Mouse (Mus musculus) central nervous system, embryonic 11.5 days (tissue): ENCODE measurements around the gene Hist2h2aa2. TPM values are rescaled to one million over a fixed set of nuclear protein-coding genes. Genes with fewer than 3 reads are reported as not detected.

Experiments used
- polyA plus RNA-seq: library from polyadenylated mRNA; depleted of rRNA; stranded (reverse); fragments of >200 nt; gene quantifications from 2 replicates; pipeline ENCODE4 v1.2.3, GENCODE M21; 2012; rRNA removed

Gene Hist2h2aa2
- polyA plus RNA-seq, result 4.9 and 34.3 TPM in 2 replicates

GRCm38 (mm10) chr3:96239949-96240798 lies at the start of gene Hist2h2aa2:
Gene Hist2h2aa2 (minus strand): TSS chr3:96240276.

GRCm38 (mm10) chr3:96269511-96270474 lies 29.7 kb upstream of the Hist2h2aa2 start, which contains the start of gene Hist2h2bb:
Gene Hist2h2bb (plus strand): TSS chr3:96269752.

GRCm38 (mm10) chr3:96268051-96268775 lies 28.1 kb upstream of the Hist2h2aa2 start, which contains the start of gene Hist2h3b:
Gene Hist2h3b (plus strand): TSS chr3:96268654.

GRCm38 (mm10) chr3:96262979-96263550 lies 23.0 kb upstream of the Hist2h2aa2 start, which contains the start of gene Hist2h4:
Gene Hist2h4 (minus strand): TSS chr3:96263311.

GRCm38 (mm10) chr3:96246427-96246856 lies 6.4 kb upstream of the Hist2h2aa2 start, which contains the start of gene Hist2h3c1:
Gene Hist2h3c1 (plus strand): TSS chr3:96246685.

GRCm38 (mm10) chr3:96245003-96245886 lies 5.2 kb upstream of the Hist2h2aa2 start, which contains the start of gene Hist2h2aa1:
Gene Hist2h2aa1 (plus strand): TSS chr3:96245497.

GRCm38 (mm10) chr3:96238954-96239793 lies 902 bp downstream of the Hist2h2aa2 start, which contains the start of gene Hist2h3c2:
Gene Hist2h3c2 (minus strand): TSS chr3:96239127.

GRCm38 (mm10) chr3:96220765-96221639 lies 19.1 kb downstream of the Hist2h2aa2 start, which contains the start of the genes Hist2h2ac and Hist2h2be:
Gene Hist2h2ac (minus strand): TSS chr3:96220880.
Gene Hist2h2be (plus strand): TSS chr3:96221119.

GRCm38 (mm10) chr3:96219661-96220130 lies 20.4 kb downstream of the Hist2h2aa2 start, which contains the start of the genes Bola1 and Hist2h2ab:
Gene Bola1 (minus strand): TSS chr3:96219709.
Gene Hist2h2ab (plus strand): TSS chr3:96219865.

Other genes starting within 250 kb of the Hist2h2aa2 start
- 187 and 193 TPM in 2 replicates for gene Plekho1, start 244.3 kb downstream of the Hist2h2aa2 start, polyA plus RNA-seq
- gene Vps45, start 181.8 kb downstream of the Hist2h2aa2 start, polyA plus RNA-seq, result 18.4 and 30.4 TPM in 2 replicates
- 14.9 and 18.9 TPM in 2 replicates for gene Otud7b, start 135.7 kb downstream of the Hist2h2aa2 start, polyA plus RNA-seq
- 7.7 and 18.9 TPM in 2 replicates for gene Mtmr11, start 78.3 kb downstream of the Hist2h2aa2 start, polyA plus RNA-seq
- gene Sf3b4, start 67.9 kb downstream of the Hist2h2aa2 start, polyA plus RNA-seq, result 70.9 and 110 TPM in 2 replicates
- 19.2 and 20.4 TPM in 2 replicates for gene Sv2a, start 59.1 kb downstream of the Hist2h2aa2 start, polyA plus RNA-seq
- gene Bola1, start 20.6 kb downstream of the Hist2h2aa2 start, polyA plus RNA-seq, result 54.1 and 66.8 TPM in 2 replicates
- 2.2 and 20.1 TPM in 2 replicates for gene Hist2h2ab, start 20.4 kb downstream of the Hist2h2aa2 start, polyA plus RNA-seq
- gene Hist2h2ac, start 19.4 kb downstream of the Hist2h2aa2 start, polyA plus RNA-seq, result 12.5 and 13.4 TPM in 2 replicates
- gene Hist2h2be, start 19.2 kb downstream of the Hist2h2aa2 start, polyA plus RNA-seq, result 11.2 and 12.1 TPM in 2 replicates
- 46.9 and 104 TPM in 2 replicates for gene Hist2h3c2, start 1.1 kb downstream of the Hist2h2aa2 start, polyA plus RNA-seq
- gene Hist2h2aa1, start 5.2 kb upstream of the Hist2h2aa2 start, polyA plus RNA-seq, result 15.4 and 49.6 TPM in 2 replicates
- not detected in 2 replicates for gene Hist2h3c1, start 6.4 kb upstream of the Hist2h2aa2 start, polyA plus RNA-seq
- 9.1 and 16.1 TPM in 2 replicates for gene Hist2h4, start 23.0 kb upstream of the Hist2h2aa2 start, polyA plus RNA-seq
- gene Hist2h3b, start 28.4 kb upstream of the Hist2h2aa2 start, polyA plus RNA-seq, result 87.7 and 152 TPM in 2 replicates
- gene Hist2h2bb, start 29.5 kb upstream of the Hist2h2aa2 start, polyA plus RNA-seq, result 15.3 and 21.5 TPM in 2 replicates
- gene Fcgr1, start 53.7 kb upstream of the Hist2h2aa2 start, polyA plus RNA-seq, result 1.9 and 2.0 TPM in 2 replicates
- 0.15 TPM in 1 of 2 replicates, not detected in the other for gene BC107364, start 212.0 kb upstream of the Hist2h2aa2 start, polyA plus RNA-seq